In the genomic region with DNA sequence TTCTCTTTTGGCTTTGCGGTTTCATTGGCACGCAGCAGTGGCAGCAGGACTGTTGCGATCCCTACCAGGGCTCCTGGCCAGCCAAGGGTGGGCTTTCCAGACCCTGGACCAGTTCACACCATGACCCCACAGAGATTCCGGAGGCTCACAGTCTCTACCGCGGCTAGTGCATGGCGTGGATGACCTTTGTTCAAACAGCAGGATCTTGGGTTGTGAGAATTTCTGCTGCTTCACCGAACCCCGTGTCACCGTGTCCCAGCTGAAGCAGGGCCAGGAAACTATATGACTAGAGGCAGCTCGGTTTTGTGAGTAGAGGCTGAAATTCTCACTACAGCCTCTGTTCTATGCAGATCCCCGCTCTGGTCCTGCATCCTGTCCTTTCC, we compare ENCODE assay signal across 8 mouse cellular contexts. TPM values are rescaled to one million over a fixed set of nuclear protein-coding genes. Genes with fewer than 3 reads are reported as not detected.
A peak's percentile ranks its signal among the peaks of the same experiment; 100 is the strongest.
DNase-seq lines count a peak whose midpoint lies in the region; ATAC-seq and TF ChIP-seq lines count a peak whose summit lies in the region.

No protein-coding gene starts in this region.

- peak overlapping the region; percentile 40; the same call in 1 of the 2 replicates for H3K9ac ChIP-seq in forebrain, embryonic 14.5 days (ENCODE audit: low read length)
- H3K9ac ChIP-seq in midbrain, postnatal 0 days (replicated peaks; ENCODE audit: low read length, poor library complexity, severe bottlenecking): peak overlapping the region; percentile 14; the same call in 1 of the 2 replicates

- ATAC-seq in forebrain, embryonic 14.5 days: peak; percentile 52
- peak; percentile 50; the same call in 1 of the 2 replicates for ATAC-seq in midbrain, postnatal 0 days (ENCODE audit: low FRiP score)

- no peaks in the 10 kb centered on the region for H3K36me3 ChIP-seq in forebrain, embryonic 14.5 days (ENCODE audit: control insufficient read depth, insufficient read depth, low read length)
- no peaks in the 10 kb centered on the region for H3K36me3 ChIP-seq in midbrain, postnatal 0 days (ENCODE audit: insufficient read depth, low read length)

- peak; percentile 33 for DNase-seq in gastrocnemius, adult 2 months
- DNase-seq in gastrocnemius, postnatal 25 days: no peak
- DNase-seq in 3134 (ENCODE audit: extremely low read depth, insufficient read length, low spot score) (peak; percentile 34), MN1 (ENCODE audit: low spot score) (no peak)
- peak; percentile 41 for DNase-seq in forebrain, embryonic 14.5 days (ENCODE audit: low spot score)
- peak; percentile 53 to 65 for DNase-seq in kidney, adult 8-10 months
- DNase-seq in midbrain, postnatal 0 days (ENCODE audit: low spot score): peak; percentile 54
- no peak for DNase-seq in left cerebral cortex, adult 9 months (ENCODE audit: low spot score in 2 of 2)

- H3K27me3 ChIP-seq in forebrain, embryonic 14.5 days (replicated peaks; ENCODE audit: control insufficient read depth, insufficient read depth, low read length): no peaks in the 10 kb centered on the region
- no peaks in the 10 kb centered on the region for H3K27me3 ChIP-seq in midbrain, postnatal 0 days (ENCODE audit: insufficient read depth, low read length)

- peak overlapping the region; percentile 81 for H3K27ac ChIP-seq in gastrocnemius, adult 2 months
- peak overlapping the region; percentile 23; the same call in 1 of the 2 replicates for H3K27ac ChIP-seq in forebrain, embryonic 14.5 days (ENCODE audit: low read depth, low read length)
- peak overlapping the region; percentile 38 for H3K27ac ChIP-seq in midbrain, postnatal 0 days (ENCODE audit: low read depth, low read length)

- peak overlapping the region; percentile 78 for H3K4me3 ChIP-seq in gastrocnemius, adult 2 months
- H3K4me3 ChIP-seq in forebrain, embryonic 14.5 days (ENCODE audit: low read depth, low read length): no peak overlapping the region
- peak overlapping the region; percentile 5; the same call in 1 of the 2 replicates for H3K4me3 ChIP-seq in midbrain, postnatal 0 days (ENCODE audit: low read depth, low read length)

- intact Hi-C loops in gastrocnemius, adult 2 months (cut with DNase I): no loop called here

- H3K4me1 ChIP-seq in forebrain, embryonic 14.5 days (ENCODE audit: control insufficient read depth, insufficient read depth, low read length): no peaks in the 10 kb centered on the region
- H3K4me1 ChIP-seq in midbrain, postnatal 0 days (ENCODE audit: insufficient read depth, low read length): no peaks in the 10 kb centered on the region

- H3K4me2 ChIP-seq in forebrain, embryonic 14.5 days (ENCODE audit: low read length): peak overlapping the region; percentile 38
- peak overlapping the region; percentile 32 for H3K4me2 ChIP-seq in midbrain, postnatal 0 days (ENCODE audit: low read depth, low read length, poor library complexity, severe bottlenecking)

- TF ChIP-seq CTCF in gastrocnemius, adult 2 months (IDR thresholded peaks at IDR 0.05): no peak
- TF ChIP-seq CTCF in midbrain, postnatal 0 days (IDR thresholded peaks at IDR 0.05): no peak

- WGBS in forebrain, embryonic 14.5 days: 51% methylated on average over 12 of the region's 12 CpGs
- 40% methylated on average over 12 of the region's 12 CpGs for WGBS in midbrain, postnatal 0 days

- H3K9me3 ChIP-seq in forebrain, embryonic 14.5 days (replicated peaks; ENCODE audit: control insufficient read depth, low read length): no peaks in the 10 kb centered on the region
- H3K9me3 ChIP-seq in midbrain, postnatal 0 days (ENCODE audit: low read length): no peaks in the 10 kb centered on the region

RNA-seq across cellular contexts. Expression of a gene that starts 7.7 kb away (rescaled TPM):
- 10 to 100 TPM; 13.4 to 14.1 TPM for total RNA-seq in gastrocnemius, adult 2 months (2021)
- total RNA-seq in gastrocnemius, postnatal 25 days (2021): 10 to 100 TPM; 10.4 to 20.2 TPM
- 18.1 and 24.8 TPM in 2 replicates for polyA plus RNA-seq in forebrain, embryonic 14.5 days (2014; fragmentation: Nextera tagmentation; extraction: Ambion mirVana)
- total RNA-seq in midbrain, postnatal 0 days (2014; rRNA removed): 69.1 and 77.2 TPM in 2 replicates
- polyA plus RNA-seq in midbrain, postnatal 0 days (2015; fragmentation: Nextera tagmentation; extraction: Ambion mirVana): 35.0 and 40.9 TPM in 2 replicates

RNA-seq across cellular contexts. Expression of a gene that starts 39.8 kb away (rescaled TPM):
- 10 to 100 TPM; 16.3 to 17.7 TPM for total RNA-seq in gastrocnemius, adult 2 months (2021)
- total RNA-seq in gastrocnemius, postnatal 25 days (2021): 10 to 100 TPM in 1 of 2 experiments, 1 to 10 TPM in 1; 9.1 to 14.6 TPM
- polyA plus RNA-seq in forebrain, embryonic 14.5 days (2014; fragmentation: Nextera tagmentation; extraction: Ambion mirVana): 0.06 and 0.64 TPM in 2 replicates
- 0.44 and 0.80 TPM in 2 replicates for total RNA-seq in midbrain, postnatal 0 days (2014; rRNA removed)
- 0.06 and 0.14 TPM in 2 replicates for polyA plus RNA-seq in midbrain, postnatal 0 days (2015; fragmentation: Nextera tagmentation; extraction: Ambion mirVana)

RNA-seq across cellular contexts. Expression of a gene that starts 45.0 kb away (rescaled TPM):
- not detected for total RNA-seq in gastrocnemius, adult 2 months (2021)
- under 1 TPM in 1 of 2 experiments, not detected in 1; 0.29 TPM for total RNA-seq in gastrocnemius, postnatal 25 days (2021)
- polyA plus RNA-seq in forebrain, embryonic 14.5 days (2014; fragmentation: Nextera tagmentation; extraction: Ambion mirVana): 0.12 and 0.22 TPM in 2 replicates
- 0.42 and 0.77 TPM in 2 replicates for total RNA-seq in midbrain, postnatal 0 days (2014; rRNA removed)
- polyA plus RNA-seq in midbrain, postnatal 0 days (2015; fragmentation: Nextera tagmentation; extraction: Ambion mirVana): 0.78 and 1.2 TPM in 2 replicates

Comparison
In these comparisons a context has a peak if more than half of its experiments do, and no peak if none do; other contexts are left out.
1. DNase-seq: peak in gastrocnemius, adult 2 months (single experiment), 3134 (single experiment), forebrain, embryonic 14.5 days (single experiment), kidney, adult 8-10 months (2 of 2) and midbrain, postnatal 0 days (single experiment); none in gastrocnemius, postnatal 25 days (single experiment), MN1 (single experiment) and left cerebral cortex, adult 9 months (0 of 2).
2. H3K27ac ChIP-seq: peak in every context shown above with its lines; median percentile 81 in gastrocnemius, adult 2 months; 38 in midbrain, postnatal 0 days; 23 in forebrain, embryonic 14.5 days.